8 mouse cellular contexts compared by ENCODE assay signal in genomic region chr9:21016331-21017176, GRCm38 (mm10). TPM values are rescaled to one million over a fixed set of nuclear protein-coding genes. Genes with fewer than 3 reads are reported as not detected.
DNase-seq lines count a peak whose midpoint lies in the region; ATAC-seq and TF ChIP-seq lines count a peak whose summit lies in the region.

No protein-coding gene starts in this region.

- no peaks in the 10 kb centered on the region; the same call in 1 of the 2 replicates for H3K9me3 ChIP-seq in hindbrain, embryonic 12.5 days (replicated peaks)
- no peaks in the 10 kb centered on the region for H3K9me3 ChIP-seq in liver, postnatal 0 days (ENCODE audit: low read length)

- H3K27ac ChIP-seq in hindbrain, embryonic 12.5 days = no peak overlapping the region
- H3K27ac ChIP-seq in liver, postnatal 0 days (ENCODE audit: low read depth) = peak overlapping the region; percentile 63

- peaks cover 28% of the 10 kb centered on the region for H3K4me1 ChIP-seq in lung, adult 2 months (ENCODE audit: control insufficient read depth, insufficient read depth, low read length)
- H3K4me1 ChIP-seq in hindbrain, embryonic 12.5 days = peaks cover 4% of the 10 kb centered on the region; the same call in 1 of the 2 replicates
- peaks cover 34% of the 10 kb centered on the region for H3K4me1 ChIP-seq in liver, postnatal 0 days (ENCODE audit: insufficient read depth)

- no peak for TF ChIP-seq EP300 in liver, postnatal 0 days (IDR thresholded peaks at IDR 0.05; ENCODE audit: low read depth)

- peak overlapping the region; percentile 44; the same call in 1 of the 2 replicates for H3K4me2 ChIP-seq in hindbrain, embryonic 12.5 days (replicated peaks)
- H3K4me2 ChIP-seq in liver, postnatal 0 days (ENCODE audit: low read depth, low read length) = peak overlapping the region; percentile 71

- H3K36me3 ChIP-seq in hindbrain, embryonic 12.5 days = no peaks in the 10 kb centered on the region
- peaks cover 16% of the 10 kb centered on the region for H3K36me3 ChIP-seq in liver, postnatal 0 days (replicated peaks; ENCODE audit: insufficient read depth, low read length)

- DNase-seq in lung, adult 2 months = peak; percentile 61
- no peak for DNase-seq in lung, postnatal 14 days
- DNase-seq in ZHBTc4 (ENCODE audit: low read depth, low spot score) = peak; percentile 73
- DNase-seq in liver, postnatal 0 days = no peak
- no peak for DNase-seq in cerebellum, postnatal 36 days
- DNase-seq in c-Kit-positive CD71-positive TER-119-positive erythroid progenitor cells, embryonic 14.5 days (ENCODE audit: low spot score) = no peak
- DNase-seq in frontal cortex, adult 2 months (ENCODE audit: extremely low spot score in 1 of 2, low spot score in 1 of 2) = no peak

- no peak overlapping the region for H3K9ac ChIP-seq in hindbrain, embryonic 12.5 days
- peak overlapping the region; percentile 51 for H3K9ac ChIP-seq in liver, postnatal 0 days (replicated peaks)

- WGBS in lung, adult 2 months = 5% methylated on average over 17 of the region's 17 CpGs
- WGBS in hindbrain, embryonic 12.5 days = 4% methylated on average over 17 of the region's 17 CpGs
- WGBS in liver, postnatal 0 days (ENCODE audit: insufficient replicate concordance) = 5% methylated on average over 17 of the region's 17 CpGs

- TF ChIP-seq CTCF in lung, adult 2 months (IDR thresholded peaks at IDR 0.05; ENCODE audit: insufficient read depth, low read length) = no peak
- TF ChIP-seq CTCF in liver, postnatal 0 days (IDR thresholded peaks at IDR 0.05; ENCODE audit: low read depth) = no peak

- peak overlapping the region; percentile 89 for H3K4me3 ChIP-seq in lung, adult 2 months (replicated peaks; ENCODE audit: extremely low read depth, low read depth, low read length)
- 0 out of 2 replicates have a peak overlapping the region, but pooled peaks have one; percentile 21 for H3K4me3 ChIP-seq in hindbrain, embryonic 12.5 days
- peak overlapping the region; percentile 52 for H3K4me3 ChIP-seq in liver, postnatal 0 days (ENCODE audit: low read depth, low read length)

- 0 out of 2 replicates have a peak, but pooled peaks have one; percentile 6 for TF ChIP-seq POLR2A in lung, adult 2 months (IDR thresholded peaks at IDR 0.05; ENCODE audit: borderline replicate concordance, extremely low read depth, low read depth, low read length)

- peaks cover 74% of the 10 kb centered on the region for H3K27me3 ChIP-seq in hindbrain, embryonic 12.5 days
- no peaks in the 10 kb centered on the region; the same call in 1 of the 2 replicates for H3K27me3 ChIP-seq in liver, postnatal 0 days (ENCODE audit: insufficient read depth, low read length)

- no peak for ATAC-seq in hindbrain, embryonic 12.5 days (ENCODE audit: low FRiP score)
- ATAC-seq in liver, postnatal 0 days = 0 out of 2 replicates have a peak, but pooled peaks have one; percentile 10

RNA-seq across cellular contexts. Expression of gene Icam1, which starts 0.8 kb away (rescaled TPM):
- polyA plus RNA-seq in lung, adult 2 months (2012; rRNA removed) = 332 and 372 TPM in 2 replicates
- 5.2 and 5.5 TPM in 2 replicates for polyA plus RNA-seq in hindbrain, embryonic 12.5 days (2016; fragmentation: Nextera tagmentation; extraction: Ambion mirVana)
- polyA plus RNA-seq in liver, postnatal 0 days (2015; fragmentation: Nextera tagmentation; extraction: Ambion mirVana) = 12.7 and 13.6 TPM in 2 replicates
- polyA plus RNA-seq in frontal cortex, adult 2 months (2012; rRNA removed) = 2.9 and 3.5 TPM in 2 replicates

RNA-seq across cellular contexts. Expression of gene Icam4, which starts 12.6 kb away (rescaled TPM):
- 1.8 and 1.9 TPM in 2 replicates for polyA plus RNA-seq in lung, adult 2 months (2012; rRNA removed)
- 1.7 and 2.1 TPM in 2 replicates for polyA plus RNA-seq in hindbrain, embryonic 12.5 days (2016; fragmentation: Nextera tagmentation; extraction: Ambion mirVana)
- 57.7 and 58.5 TPM in 2 replicates for polyA plus RNA-seq in liver, postnatal 0 days (2015; fragmentation: Nextera tagmentation; extraction: Ambion mirVana)
- 3.3 TPM in 2 replicates for polyA plus RNA-seq in frontal cortex, adult 2 months (2012; rRNA removed)

RNA-seq across cellular contexts. Expression of gene Mrpl4, which starts 14.0 kb away (rescaled TPM):
- polyA plus RNA-seq in lung, adult 2 months (2012; rRNA removed) = 113 and 130 TPM in 2 replicates
- 103 and 106 TPM in 2 replicates for polyA plus RNA-seq in hindbrain, embryonic 12.5 days (2016; fragmentation: Nextera tagmentation; extraction: Ambion mirVana)
- 54.6 and 55.0 TPM in 2 replicates for polyA plus RNA-seq in liver, postnatal 0 days (2015; fragmentation: Nextera tagmentation; extraction: Ambion mirVana)
- polyA plus RNA-seq in frontal cortex, adult 2 months (2012; rRNA removed) = 114 and 131 TPM in 2 replicates

RNA-seq across cellular contexts. Expression of gene Icam5, which starts 15.3 kb away (rescaled TPM):
- polyA plus RNA-seq in lung, adult 2 months (2012; rRNA removed) = 0.69 and 0.77 TPM in 2 replicates
- polyA plus RNA-seq in hindbrain, embryonic 12.5 days (2016; fragmentation: Nextera tagmentation; extraction: Ambion mirVana) = 0.13 and 0.23 TPM in 2 replicates
- 0.05 and 0.08 TPM in 2 replicates for polyA plus RNA-seq in liver, postnatal 0 days (2015; fragmentation: Nextera tagmentation; extraction: Ambion mirVana)
- polyA plus RNA-seq in frontal cortex, adult 2 months (2012; rRNA removed) = 220 and 241 TPM in 2 replicates

RNA-seq across cellular contexts. Expression of gene S1pr2, which starts 40.0 kb away (rescaled TPM):
- 24.2 and 32.1 TPM in 2 replicates for polyA plus RNA-seq in lung, adult 2 months (2012; rRNA removed)
- polyA plus RNA-seq in hindbrain, embryonic 12.5 days (2016; fragmentation: Nextera tagmentation; extraction: Ambion mirVana) = 22.1 and 26.5 TPM in 2 replicates
- 2.4 and 3.1 TPM in 2 replicates for polyA plus RNA-seq in liver, postnatal 0 days (2015; fragmentation: Nextera tagmentation; extraction: Ambion mirVana)
- 1.8 TPM in 2 replicates for polyA plus RNA-seq in frontal cortex, adult 2 months (2012; rRNA removed)

Comparison
In these comparisons a context has a peak if more than half of its experiments do, and no peak if none do; other contexts are left out.
1. DNase-seq: peak in lung, adult 2 months (single experiment) and ZHBTc4 (single experiment); none in lung, postnatal 14 days (single experiment), liver, postnatal 0 days (single experiment), cerebellum, postnatal 36 days (0 of 2), c-Kit-positive CD71-positive TER-119-positive erythroid progenitor cells, embryonic 14.5 days (single experiment) and frontal cortex, adult 2 months (0 of 2).
2. H3K4me3 ChIP-seq: peak in every context shown above with its lines; median percentile 89 in lung, adult 2 months; 52 in liver, postnatal 0 days; 21 in hindbrain, embryonic 12.5 days.
3. RNA of gene Icam1, which starts 0.8 kb away (polyA plus RNA-seq): 332 to 372 TPM in lung, adult 2 months; 12.7 to 13.6 TPM in liver, postnatal 0 days, 5.2 to 5.5 TPM in hindbrain, embryonic 12.5 days and 2.9 to 3.5 TPM in frontal cortex, adult 2 months; every median in the first group is over 10 times any median in the second.
4. RNA of gene Icam4, which starts 12.6 kb away (polyA plus RNA-seq): 57.7 to 58.5 TPM in liver, postnatal 0 days; 3.3 TPM in frontal cortex, adult 2 months, 1.7 to 2.1 TPM in hindbrain, embryonic 12.5 days and 1.8 to 1.9 TPM in lung, adult 2 months; every median in the first group is over 10 times any median in the second.